Mouse (Mus musculus) small intestine, adult 2 months (tissue): ENCODE data around the gene Rhag. TPM values are rescaled to one million over a fixed set of nuclear protein-coding genes. Genes with fewer than 3 reads are reported as not detected.

Source experiments
- H3K27ac ChIP-seq: fragments of 200-500 bp; 2 replicates; pipeline ENCODE4 v1.5.1; 2012; ENCODE audit warnings: low read depth, low read length, control low read depth, inconsistent platforms; ENCODE audit not compliant: insufficient read depth
- H3K27me3 ChIP-seq: fragments of 200-500 bp; 2 replicates; pipeline ENCODE4 v1.6.1; 2012; ENCODE audit warnings: mild to moderate bottlenecking, moderate library complexity, low read length, inconsistent platforms; ENCODE audit not compliant: control insufficient read depth, insufficient read depth
- H3K36me3 ChIP-seq: fragments of 200-500 bp; 2 replicates; pipeline ENCODE4 v1.6.1; 2012; ENCODE audit warnings: mild to moderate bottlenecking, low read length, control low read depth, inconsistent platforms; ENCODE audit not compliant: control insufficient read depth, insufficient read depth
- H3K4me1 ChIP-seq: fragments of 200-500 bp; 2 replicates; pipeline ENCODE4 v1.6.1; 2012; ENCODE audit warnings: low read length, inconsistent platforms, mixed read lengths; ENCODE audit not compliant: control insufficient read depth, insufficient read depth, insufficient read length
- H3K4me3 ChIP-seq: fragments of 200-500 bp; 2 replicates; pipeline ENCODE4 v1.5.1; 2012; ENCODE audit warnings: low read depth, mild to moderate bottlenecking, control low read depth, inconsistent platforms, low read length, moderate library complexity
- CTCF ChIP-seq: fragments of 200-500 bp; IDR thresholded peaks from 2 replicates; pipeline ENCODE4 v1.5.1; 2012; ENCODE audit warnings: low read depth, mild to moderate bottlenecking, control low read depth, inconsistent platforms, low read length, moderate library complexity, mixed read lengths; ENCODE audit not compliant: insufficient replicate concordance, insufficient read length; ENCODE audit errors: extremely low read depth
- POLR2A ChIP-seq: fragments of 200-500 bp; IDR thresholded peaks from 2 replicates; pipeline ENCODE4 v1.6.1; 2012; ENCODE audit warnings: low read depth, mild to moderate bottlenecking, control low read depth, inconsistent platforms, low read length, moderate library complexity
- WGBS: fragments of 180-500 bp; shearing (Covaris S2); methylation state at CpG from one replicate; pipeline ENCODE4 v1.1.7; 2018; 5-methylcytosine and 5-hydroxymethylcytosine counted together
- polyA plus RNA-seq: library from polyadenylated mRNA; depleted of rRNA; stranded (reverse); fragments of >200 nt; gene quantifications from 2 replicates; pipeline ENCODE4 v1.2.3, GENCODE M21; 2012; rRNA removed

Gene Rhag
- polyA plus RNA-seq, 1 experiment, result not detected

GRCm38 (mm10) chr17:40887849-40888536 is 77.1 kb downstream of the Rhag start:
- Histone ChIP-seq H3K27me3 (no peaks in the 10 kb centered on the region), H3K27ac (no peak overlapping the region), H3K4me1 (no peaks in the 10 kb centered on the region), H3K36me3 (no peaks in the 10 kb centered on the region), H3K4me3 (no peak overlapping the region)
- 79% methylated on average over 4 of the region's 4 CpGs for WGBS
- TF ChIP-seq CTCF (no peak), POLR2A (no peak)

Other genes with a start within 250 kb of the Rhag start
- gene Esp6, start 249.6 kb upstream of the Rhag start, polyA plus RNA-seq, result not detected in 2 replicates
- not detected in 2 replicates for gene Esp4, start 212.5 kb upstream of the Rhag start, polyA plus RNA-seq
- gene Esp3, start 179.1 kb upstream of the Rhag start, polyA plus RNA-seq, result not detected in 2 replicates
- not detected in 2 replicates for gene Esp1, start 84.0 kb upstream of the Rhag start, polyA plus RNA-seq
- not detected in 2 replicates for gene Crisp2, start 4.1 kb upstream of the Rhag start, polyA plus RNA-seq
- gene 9130008F23Rik, start 69.4 kb downstream of the Rhag start, polyA plus RNA-seq, result 7.7 and 13.6 TPM in 2 replicates
- not detected in 2 replicates for gene Glyatl3, start 103.2 kb downstream of the Rhag start, polyA plus RNA-seq
- 2.8 and 4.7 TPM in 2 replicates for gene Mut, start 123.6 kb downstream of the Rhag start, polyA plus RNA-seq
- gene Cenpq, start 123.9 kb downstream of the Rhag start, polyA plus RNA-seq, result 0.19 and 0.22 TPM in 2 replicates